Mouse (Mus musculus) kidney, adult 8-10 months (tissue): ENCODE data around the gene Tial1.
A peak's percentile ranks its signal among the peaks of the same experiment; 100 is the strongest.

Experiments
- DNase-seq, 2 experiments: peaks; one replicate each; pipeline ENCODE4 v3.0.0; 2022

Gene Tial1

DNA sequence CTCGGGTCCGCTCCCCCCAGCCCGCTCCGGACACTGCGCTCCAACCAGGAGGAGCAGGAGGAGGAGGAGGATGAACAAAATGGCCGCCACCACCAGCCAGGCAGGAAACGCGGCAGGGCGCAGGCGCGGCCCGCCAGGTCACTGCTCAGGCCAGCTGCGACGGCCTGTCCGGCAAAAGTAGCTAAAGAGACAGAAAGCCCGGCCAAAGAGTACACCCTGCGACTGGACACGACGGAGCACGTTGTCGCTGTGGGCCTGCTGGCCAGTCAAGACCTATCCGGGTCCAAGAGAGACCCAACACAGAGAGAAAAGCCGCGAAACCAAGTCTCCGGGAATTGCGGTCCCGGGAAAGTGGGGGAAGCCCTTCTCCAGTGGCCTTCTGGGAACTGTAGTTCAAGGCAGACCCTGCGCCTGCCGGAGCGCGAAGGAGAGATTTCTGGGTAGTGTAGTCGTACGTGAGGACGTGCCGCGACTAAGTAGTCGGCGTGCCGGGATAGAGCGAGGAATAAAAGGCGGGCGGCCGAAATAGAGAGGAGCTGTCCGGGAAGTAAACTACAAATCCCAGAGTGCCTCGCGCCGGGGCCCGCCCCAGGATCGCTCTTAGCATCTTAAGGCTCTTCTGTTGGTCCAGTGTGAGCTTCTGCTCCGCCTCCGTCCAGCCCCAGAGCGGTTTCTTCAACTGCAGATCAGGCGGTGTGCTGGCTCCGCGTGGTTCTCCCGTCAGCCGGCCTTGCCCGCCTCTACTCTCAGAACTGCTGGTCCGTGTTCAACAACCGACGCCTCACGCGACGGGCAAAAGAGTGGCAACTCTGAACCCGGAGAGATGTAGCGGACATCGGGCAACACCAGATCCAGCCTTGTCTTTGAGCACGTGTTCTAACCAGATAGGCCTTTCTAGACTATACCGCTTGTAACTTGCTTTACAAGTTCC, at the start of gene Tial1:
TSS of gene Tial1 (minus strand) at position 433 of the 931 bp plus-strand sequence.
- DNase-seq = peak; percentile 99

DNA sequence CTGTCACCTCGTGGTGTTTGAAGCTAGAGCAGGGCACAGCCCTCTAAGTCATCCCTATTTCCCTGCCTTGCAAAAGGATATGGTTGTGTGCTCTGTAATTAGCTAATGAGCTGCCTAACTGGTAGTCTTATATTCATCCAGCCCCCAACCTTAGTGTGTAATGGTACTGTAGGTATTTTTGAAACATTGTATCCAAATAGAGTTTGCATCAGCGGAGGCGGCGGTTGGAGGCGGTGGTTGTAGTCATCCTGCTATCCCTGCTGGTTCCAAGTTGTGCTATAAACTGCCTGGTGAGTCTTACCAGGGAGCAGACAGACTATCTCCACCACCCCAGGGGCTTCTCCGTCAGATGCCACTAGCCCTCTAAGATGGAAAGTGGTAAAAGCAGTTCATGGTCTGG, 42.6 kb upstream of the Tial1 start:
- no peak for DNase-seq

DNA sequence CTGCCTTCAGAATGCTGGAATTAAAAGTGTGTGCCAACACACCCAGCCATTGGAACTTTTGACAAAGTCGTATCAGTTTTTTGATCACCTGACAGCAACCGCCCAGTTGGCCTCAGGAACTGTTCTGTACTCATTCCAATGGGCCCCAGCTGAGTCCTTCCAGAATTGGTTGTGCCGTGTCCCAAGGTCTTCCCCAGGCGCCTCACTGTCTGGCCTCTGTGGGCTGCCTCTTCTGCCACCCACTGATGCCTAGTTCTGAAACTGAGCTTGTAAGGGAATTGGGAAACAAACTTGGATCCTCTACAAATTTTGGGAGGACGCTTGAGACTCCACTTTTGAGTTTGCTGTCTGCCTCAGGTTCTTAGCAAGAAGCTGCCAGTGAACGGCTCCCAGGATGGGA, 38.3 kb upstream of the Tial1 start:
- no peak for DNase-seq

DNA sequence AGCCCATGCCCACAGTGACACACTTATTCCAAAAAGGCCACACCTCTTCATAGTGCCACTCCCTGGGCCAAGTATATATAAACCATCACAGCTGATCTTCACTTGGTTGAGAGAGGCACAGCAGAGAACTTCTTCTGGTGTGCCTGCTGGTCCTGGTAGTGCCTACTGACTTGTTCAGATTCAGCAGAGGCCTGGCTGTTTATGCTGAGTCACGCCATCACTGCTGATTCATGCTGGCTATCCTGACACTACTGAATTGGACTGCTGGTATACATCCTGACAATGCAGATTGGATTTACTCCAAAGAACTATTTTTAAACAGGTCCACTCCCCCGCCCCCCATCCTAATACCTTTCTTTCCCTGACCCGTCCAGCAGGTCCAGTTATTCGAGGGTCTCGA, 33.0 kb upstream of the Tial1 start:
- no peak for DNase-seq

DNA sequence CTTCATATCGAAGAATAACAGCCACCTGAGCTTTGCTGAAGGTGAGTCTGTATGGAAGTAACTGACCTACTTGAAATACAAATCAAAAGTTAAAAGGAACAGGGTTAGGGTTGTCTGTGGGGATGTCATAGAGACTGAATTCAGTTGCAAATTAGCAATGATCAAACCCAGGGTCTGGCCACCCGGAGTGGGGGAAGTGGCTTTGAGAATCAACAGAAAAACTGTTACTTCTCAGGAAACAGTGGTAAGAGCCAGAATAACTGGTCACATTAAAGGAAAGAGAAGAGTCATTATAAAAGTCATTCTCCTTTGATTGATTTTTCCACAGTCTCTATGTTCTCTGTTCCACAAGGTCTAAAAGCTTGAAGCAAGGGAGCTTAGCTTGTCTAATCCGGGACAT, 27.5 kb upstream of the Tial1 start:
- no peak for DNase-seq

DNA sequence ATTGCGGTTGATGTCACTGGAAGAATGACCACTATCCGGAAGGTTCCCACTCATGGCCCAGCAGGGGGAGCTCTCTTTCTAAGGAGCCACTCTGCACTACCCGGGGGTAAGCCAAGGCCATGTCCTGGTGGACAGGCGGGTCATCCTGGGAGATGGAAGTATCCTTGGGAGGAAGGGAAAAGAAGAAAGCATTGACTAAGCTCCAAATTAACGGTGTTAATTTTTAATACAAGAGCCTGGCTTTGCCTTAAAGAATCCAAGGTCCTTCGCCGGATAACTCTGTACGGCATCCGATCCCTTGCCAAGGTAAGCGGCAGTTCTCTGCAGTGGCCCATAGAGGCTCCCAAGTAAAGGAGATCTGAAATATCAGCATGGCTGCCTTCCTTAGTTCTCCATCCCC, 12.8 kb upstream of the Tial1 start:
- DNase-seq = peak; percentile 80 to 87

DNA sequence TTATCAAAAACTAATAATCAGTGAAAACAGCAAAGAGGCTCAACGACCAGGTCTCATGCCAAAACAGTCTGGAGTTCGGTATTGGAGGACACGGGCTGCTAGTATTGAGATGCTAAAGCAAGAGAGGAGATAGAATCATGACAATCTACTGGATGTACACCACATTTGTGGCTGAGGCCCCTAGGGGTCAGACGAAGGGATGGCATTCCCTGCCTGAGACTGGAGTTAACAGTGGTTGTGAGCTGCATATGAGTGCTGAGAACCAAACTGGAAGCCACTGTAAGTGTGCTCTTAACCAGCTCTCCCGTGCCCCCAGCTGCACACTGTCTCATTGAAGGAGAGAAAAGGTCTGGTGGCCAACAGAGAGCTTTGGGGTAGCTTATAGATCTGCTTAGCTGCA, 889 bp upstream of the Tial1 start:
- no peak for DNase-seq

DNA sequence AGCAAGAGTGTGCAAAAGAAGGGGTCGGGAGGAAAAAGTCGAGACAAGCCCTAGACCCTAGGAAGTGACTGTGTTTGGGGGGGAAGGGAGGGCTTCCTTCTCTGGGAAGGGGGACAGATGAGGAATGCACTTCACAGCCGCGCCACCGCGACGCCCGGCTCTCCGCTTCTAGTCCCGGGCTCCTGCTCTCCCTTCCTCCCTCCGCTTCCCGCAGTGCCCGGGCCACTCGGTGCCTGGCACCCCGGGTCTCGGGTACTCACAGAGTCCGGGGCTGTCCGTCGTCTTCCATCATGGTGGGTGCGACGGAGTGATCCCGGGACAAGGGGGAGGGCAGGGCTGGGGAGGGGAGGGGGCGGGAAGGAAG, 670 bp downstream of the Tial1 start:
- DNase-seq = no peak

DNA sequence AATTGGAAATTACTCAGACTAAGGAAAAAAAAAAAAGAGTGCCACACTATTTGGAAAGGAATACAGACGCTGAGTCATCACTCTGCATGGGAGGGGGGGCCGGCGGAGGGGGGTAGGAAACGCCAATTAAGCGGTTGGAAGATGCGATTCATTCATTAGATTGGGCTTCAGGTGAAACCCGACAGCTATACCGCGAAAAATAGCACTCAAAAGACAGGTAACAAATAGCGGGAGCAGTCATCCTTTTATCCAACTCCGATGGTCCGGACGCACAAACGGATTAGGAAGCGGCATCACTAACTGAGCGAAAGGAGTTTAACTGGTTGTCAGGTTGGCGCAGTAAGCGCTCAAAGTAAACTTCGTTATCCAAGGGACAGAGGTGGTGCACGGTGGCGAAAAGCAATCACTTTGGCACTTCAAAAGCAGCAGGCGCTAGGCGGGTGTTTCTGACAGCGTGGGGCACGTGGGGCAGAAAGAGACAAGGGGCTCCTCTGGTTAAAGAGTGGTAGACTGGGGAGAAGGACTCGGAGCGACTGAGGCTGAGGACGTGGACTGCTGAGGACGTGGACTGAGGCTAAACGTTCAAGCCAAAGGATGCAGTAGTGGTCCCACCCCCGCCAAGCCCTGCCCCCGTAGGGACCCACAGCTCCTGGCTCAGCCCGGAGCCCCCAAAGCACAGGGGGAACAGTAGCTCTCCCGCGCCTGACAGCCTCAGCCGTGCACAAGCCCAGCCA, 1.2 kb downstream of the Tial1 start:
- peak; percentile 11 to 22 for DNase-seq

DNA sequence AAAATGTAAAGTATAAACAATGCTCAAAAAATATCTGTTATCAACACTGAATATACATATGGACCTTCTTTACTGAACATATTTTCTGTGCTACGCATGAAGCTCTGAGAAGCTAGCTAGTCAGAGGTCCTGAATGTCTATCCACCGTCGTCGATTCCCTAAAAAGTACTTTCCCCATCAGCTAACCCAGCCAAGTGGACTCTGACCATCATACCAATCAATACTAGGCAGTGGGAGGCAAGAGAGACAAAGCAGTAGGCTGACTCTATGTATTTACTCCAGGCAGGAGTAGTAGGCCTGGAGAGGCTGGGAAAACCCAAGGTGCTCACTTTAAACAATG, 1.8 kb downstream of the Tial1 start:
- DNase-seq = peak in 1 of 2 experiments; percentile 10

DNA sequence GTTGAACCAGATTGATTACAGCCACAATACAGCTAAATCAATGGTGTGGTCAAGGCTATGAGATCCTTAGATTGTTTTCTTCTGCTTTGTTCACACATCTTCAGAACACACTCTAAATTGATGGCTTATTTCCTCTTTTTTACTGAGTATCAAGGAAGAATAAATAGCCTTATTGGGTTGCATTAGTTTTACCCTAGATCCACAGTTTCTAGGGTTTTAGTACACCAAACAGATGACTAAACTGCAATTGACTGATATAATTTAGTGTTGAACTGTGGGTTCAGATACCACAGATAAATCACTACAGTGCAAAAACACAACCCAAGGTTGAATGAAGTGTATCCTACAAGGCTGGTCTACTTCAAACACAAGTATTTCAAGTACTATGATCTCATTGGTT, 3.5 kb downstream of the Tial1 start:
- no peak for DNase-seq

DNA sequence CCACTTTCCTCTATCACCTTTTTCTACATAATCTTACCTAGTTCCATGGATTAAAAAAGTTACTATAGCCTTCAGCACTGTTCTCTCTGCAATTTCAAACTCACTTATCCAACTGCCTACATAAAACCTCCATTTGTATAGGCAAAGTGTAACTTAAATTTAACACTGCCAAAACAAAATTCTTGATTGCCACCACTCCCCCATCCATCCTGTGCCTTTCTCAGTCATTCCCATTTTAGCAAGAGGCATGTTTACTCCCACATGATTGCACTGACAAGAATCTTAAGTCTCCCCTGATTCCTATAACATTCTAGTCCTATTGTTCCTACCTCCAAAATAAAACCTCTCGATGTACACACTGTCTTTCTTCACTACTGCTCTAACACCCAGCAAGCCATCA, 8.8 kb downstream of the Tial1 start:
- no peak for DNase-seq

DNA sequence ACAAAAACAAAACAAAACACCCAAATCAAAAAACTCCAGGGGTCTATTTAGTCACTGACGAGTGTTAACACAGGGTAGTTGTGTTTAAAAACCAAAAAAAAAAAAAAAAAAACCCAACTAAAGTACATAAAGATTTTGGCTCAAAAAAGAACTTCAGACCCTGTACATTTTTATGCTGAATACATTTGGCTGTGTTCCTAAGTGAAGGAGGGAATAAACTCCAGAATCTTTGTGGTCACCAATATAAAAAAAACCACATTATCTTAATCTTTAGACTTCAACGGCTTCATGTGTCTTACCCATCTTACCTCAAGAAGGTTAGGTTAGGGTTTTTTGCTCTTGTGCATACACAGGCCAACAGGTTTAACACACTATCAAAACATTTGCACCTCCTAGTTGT, 20.9 kb downstream of the Tial1 start:
- DNase-seq = no peak

DNA sequence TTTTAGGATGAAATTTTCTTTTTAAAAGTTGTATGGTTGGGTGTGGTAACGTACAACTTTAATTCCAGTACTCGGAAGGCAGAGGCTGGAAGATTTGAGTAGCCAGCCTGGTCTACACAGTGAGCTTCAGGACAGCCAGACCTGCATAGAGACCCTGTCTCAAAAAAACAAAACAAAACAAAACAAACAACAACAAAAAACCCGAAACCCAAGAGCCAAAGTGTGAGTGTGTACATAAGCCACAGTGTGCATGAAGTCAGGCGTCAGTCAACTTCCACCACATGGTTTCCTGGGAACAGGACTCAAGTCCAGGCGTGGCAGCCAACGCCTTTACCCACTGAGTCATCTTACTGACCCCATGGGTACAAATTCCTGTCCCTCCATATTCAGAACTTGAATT, 22.3 kb downstream of the Tial1 start:
- no peak for DNase-seq

DNA sequence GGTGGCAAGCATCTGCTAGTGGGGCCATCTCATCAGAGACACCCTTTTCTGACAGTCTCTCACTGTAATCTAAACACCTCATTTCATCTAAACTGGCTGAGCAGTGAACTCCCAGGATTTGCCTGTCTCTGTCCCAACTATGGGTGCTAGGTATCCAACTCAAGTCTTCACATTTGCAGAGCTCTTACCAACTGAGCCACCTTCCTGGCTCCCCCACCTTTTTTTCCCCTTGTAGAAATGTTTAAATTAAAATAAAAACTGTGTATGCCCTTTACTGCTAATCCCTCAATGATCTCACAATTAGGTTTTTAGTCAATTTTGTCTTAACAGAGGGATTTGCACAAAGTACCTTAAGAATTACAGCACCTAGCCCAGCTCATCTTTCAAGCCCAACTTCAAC, 23.4 kb downstream of the Tial1 start:
- no peak for DNase-seq

DNA sequence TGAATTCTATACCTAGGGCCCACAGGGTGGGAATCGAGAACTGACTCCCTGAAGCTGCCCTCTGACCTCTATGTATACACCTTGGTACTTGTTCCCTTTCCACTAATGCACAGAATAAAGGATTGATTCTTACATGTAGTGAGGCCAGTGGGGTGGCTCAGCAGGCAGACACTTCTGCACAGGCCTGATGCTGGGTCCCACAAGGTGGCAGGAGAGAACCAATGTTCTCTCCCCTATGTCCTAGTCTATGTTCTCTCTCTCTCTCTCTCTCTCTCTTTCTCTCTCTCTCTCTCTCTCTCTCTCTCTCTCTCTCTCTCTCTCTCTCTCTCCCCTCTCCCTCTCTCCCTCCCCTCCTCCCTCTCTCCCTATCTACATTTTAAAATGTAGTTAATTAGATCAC, 28.3 kb downstream of the Tial1 start:
- no peak for DNase-seq

DNA sequence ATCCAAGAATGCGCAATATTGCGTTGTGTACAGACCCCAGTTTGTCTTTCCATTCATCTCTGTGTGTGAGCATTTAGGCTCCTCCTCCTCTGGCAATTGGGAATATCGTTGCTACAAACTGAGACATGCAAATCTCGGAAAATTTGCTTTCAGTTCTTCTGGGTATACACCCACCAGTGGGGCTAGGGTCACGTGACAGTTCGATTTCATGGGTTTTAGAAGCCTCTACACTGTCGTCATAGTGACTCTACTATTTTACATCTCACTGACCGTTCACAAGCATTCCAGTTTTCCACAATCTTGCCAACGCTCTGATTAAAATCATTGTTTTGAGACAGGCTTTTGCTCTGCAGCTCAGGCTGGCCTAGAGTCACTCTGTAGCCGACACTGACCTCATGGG, 28.9 kb downstream of the Tial1 start:
- DNase-seq = no peak

DNA sequence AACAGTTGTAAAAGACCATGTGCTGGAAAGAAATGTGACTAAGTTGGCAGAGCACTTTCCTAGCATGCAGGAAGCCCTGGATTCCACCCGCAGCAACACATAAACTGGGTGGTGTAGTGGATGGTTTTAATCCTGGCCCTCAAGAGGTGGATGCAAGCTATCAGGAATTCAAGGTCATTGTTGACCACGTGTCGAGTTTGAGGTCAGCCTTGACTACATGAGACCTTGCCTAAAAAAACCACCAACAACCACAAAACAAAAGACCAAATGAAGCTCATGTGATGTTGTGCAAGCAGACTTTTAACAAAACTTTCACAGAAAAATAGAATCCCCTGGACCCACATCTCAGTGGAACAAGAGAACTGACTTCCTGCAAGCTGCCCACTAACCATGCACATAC, 39.0 kb downstream of the Tial1 start:
- no peak for DNase-seq

DNA sequence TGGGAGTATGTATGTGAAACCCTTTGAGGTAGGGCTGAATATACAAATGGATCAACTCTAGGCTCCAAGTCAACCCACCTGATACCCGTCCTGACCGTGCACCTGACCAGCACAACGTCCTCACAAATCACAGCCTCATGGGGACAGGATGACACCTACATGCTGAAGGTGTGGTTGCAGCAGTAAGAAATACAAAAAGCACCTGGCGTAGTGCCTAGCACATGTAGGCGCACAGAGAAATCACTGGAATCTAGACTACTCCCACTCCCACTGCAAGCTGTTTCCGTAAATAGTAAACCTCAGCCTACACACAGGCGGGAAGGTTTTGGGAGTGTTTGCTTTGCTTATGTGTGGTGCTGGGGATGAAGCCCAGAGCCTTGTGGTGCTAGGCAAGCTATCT, 39.8 kb downstream of the Tial1 start:
- no peak for DNase-seq

DNA sequence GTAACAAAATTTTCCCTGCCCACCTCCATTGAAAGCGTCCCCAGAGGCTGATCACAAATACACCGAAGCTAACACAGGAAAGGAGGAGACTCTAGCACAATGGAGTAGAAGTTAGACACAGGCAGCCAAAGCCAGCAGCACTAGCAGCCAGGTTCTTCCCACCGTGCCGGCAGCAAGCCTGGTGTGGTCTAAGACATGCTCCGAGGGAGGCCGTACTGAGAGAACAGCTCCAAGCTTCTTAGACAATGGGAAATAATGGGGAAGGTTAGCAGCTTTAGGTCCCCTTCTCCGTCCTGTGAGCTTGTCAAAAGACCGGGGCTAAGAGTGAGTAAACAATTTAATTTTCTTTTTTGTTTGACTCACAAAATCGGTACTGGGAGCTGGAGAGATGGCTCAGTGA, 41.8 kb downstream of the Tial1 start:
- DNase-seq = no peak

DNA sequence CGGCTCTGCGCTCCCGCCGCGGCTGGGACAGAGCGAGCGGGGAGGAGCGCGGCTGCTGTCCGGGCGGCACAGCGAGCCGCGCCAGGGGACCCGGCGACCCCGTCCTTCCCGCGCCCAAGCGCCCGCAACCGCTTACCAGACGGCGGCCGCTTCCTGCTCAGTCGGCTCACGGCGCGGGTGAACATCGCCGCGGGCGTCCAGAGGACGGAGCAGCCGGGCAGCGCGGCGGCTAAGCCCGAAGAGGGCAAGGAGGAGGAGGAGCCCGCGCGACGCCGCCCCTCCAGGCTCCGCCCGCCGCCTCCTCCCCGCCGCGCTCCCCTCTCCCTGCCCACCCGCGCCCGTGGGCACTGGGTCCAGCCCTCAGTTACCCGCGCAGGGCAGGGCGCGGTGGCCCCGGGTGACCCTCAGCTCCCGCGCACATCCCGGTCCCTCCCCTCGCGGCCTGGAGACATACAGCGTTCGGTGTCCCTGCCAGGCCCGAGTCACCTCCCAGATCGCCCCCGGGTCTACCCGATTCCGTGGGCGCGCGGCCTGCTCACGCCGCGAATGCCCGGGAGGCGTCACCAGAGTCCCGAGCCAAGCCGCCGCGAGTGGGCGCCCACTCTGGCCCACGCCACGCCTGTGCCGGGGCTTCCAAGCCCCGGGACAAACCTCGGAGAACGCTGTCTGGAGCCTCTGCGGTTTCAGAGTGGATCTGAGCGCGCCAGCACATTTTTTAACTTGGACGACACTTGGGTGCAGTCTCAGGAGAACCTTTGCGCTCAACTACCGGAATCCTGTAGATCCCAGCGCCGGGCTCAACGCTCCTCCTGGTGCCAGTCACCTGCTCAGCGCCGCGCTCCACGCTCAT, 43.4 kb downstream of the Tial1 start, which contains the start of gene Rgs10:
TSS of gene Rgs10 (minus strand) at position 829 of the 850 bp plus-strand sequence.
- DNase-seq = peak; percentile 17 to 44

DNA sequence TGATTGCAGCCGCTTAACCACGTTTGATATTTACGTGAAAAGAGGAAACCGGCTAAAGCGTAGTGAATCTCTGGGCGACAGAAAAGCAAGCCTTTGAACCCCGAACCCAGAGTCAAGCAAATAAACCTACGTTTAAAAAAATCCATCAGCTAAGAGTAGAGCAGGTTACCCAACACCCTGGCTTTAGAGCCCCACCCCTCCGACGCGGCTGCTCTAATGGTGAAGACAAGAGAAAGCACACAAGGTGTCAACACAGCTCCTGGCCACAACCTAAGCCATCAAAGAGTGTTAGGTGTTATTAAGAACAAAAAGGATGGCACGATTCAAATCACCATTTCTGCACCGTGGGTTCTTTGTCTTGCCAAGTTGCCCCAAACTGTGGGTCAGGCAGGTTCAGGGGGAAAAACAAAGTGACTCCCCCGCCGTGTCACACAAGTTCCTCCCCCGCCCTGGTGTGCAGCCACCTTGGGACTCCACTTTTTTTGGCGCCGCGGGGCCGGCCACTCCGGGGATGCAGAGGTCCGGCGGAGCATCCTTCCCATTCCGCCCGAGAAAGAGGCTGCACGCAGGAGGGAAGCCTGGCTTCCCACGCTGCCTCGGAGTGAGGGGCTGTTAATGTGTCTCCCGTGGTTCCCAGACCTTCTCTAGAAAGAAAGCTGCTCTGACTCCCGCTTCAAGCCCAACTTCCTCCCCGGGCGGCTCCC, 44.1 kb downstream of the Tial1 start:
- DNase-seq = no peak

DNA sequence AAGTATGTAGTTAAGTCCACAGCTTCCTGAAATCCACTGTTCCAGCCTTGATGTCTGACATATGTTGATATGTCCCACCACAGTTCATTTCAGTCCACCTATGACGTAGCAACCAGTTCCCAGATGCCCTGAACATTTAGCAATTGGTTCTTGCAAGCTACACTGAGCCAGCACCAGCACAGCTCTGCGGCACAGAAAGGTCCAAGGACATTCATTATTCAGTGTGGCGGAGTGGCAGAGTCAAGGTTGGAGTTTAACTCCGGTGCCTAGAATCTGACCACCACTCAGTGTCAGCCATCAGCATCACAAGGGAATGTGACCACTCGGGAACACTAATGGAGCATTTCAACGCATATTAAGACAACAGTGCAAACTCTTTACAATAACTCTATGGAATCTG, 44.9 kb downstream of the Tial1 start:
- DNase-seq = no peak
